Mouse (Mus musculus) right cerebral cortex, adult 2 months (tissue): ENCODE data around the gene Arhgef11.

Experiments used
- DNase-seq, 2 experiments: peaks; one replicate each; pipeline ENCODE4 v3.0.0; 2021 to 2022; ENCODE audit warnings: low spot score in 2 of 2

The Arhgef11 gene

GRCm38 (mm10) chr3:87661291-87661690 is 43.9 kb downstream of the Arhgef11 start:
- no peak for DNase-seq

DNA sequence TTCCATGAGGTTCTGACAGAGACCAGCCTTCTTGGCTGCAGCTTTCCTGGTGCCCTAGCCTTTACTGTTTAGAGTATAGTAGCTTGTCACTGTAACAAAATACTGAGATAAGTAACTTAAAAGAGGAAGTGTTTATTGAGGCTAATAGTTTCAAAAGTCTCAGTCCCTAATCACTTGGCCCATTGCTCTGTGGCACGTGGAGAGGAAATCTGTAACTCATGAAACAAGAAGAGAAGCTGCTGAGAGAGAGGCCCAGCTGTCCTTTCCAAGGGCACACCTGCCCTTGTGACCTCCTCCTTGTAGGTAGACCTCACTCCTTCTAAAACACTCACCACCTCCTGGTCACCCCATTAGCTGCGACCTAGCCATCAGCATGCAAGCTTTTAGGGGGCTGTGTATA is 101.2 kb downstream of the Arhgef11 start:
- no peak for DNase-seq

- DNase-seq, result no peak
These were observed 107.2 kb downstream of the Arhgef11 start for GRCm38 (mm10) chr3:87724556-87724955.

DNA sequence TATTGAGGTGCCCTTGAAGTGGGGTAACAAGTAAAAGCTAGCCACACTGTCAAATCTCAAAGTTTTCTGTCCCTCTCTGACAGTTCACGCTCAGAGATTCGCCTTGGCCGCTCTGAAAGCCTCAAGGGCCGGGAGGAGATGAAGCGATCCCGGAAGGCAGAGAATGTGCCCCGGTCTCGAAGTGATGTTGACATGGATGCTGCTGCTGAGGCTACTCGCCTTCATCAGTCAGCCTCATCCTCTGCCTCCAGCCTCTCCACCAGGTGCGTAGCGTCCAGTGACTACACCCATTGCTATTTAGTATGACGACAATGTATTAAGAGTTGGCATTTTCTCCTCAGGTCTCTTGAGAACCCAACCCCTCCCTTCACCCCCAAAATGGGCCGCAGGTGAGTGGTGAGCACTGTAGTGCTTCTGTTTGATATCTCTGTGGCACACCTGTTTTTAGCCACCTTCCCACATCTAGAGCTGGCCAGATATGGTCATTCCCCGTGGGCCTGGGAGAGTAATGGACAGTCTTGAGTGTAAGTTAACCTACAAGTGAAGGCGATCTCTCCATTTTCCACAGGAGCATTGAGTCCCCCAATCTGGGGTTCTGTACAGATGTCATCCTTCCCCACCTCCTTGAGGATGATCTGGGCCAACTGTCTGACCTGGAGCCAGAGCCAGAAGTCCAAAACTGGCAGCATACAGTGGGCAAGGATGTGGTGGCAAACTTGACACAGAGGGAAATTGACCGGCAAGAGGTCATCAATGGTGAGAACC is 108.2 kb downstream of the Arhgef11 start:
- no peak for DNase-seq

DNA sequence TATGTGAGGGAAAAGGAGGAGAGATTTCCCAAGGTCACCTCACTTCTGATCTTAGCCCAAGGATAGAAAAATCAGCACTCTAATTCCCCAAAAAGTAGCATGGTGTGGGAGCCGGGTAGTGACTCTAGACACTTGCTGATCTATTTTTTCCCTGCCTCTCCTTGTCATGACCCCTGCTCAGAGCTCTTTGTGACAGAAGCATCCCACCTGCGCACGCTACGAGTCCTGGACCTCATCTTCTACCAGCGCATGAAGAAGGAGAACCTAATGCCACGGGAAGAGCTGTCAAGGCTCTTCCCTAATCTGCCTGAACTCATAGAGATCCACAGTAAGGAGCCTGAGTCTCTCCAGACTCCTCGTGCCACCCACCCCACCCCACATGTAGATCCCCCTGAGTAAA is 108.8 kb downstream of the Arhgef11 start:
- no peak for DNase-seq

GRCm38 (mm10) chr3:87728696-87729095 is 111.3 kb downstream of the Arhgef11 start:
- no peak for DNase-seq

GRCm38 (mm10) chr3:87733098-87733497 is 115.7 kb downstream of the Arhgef11 start:
- no peak for DNase-seq

DNA sequence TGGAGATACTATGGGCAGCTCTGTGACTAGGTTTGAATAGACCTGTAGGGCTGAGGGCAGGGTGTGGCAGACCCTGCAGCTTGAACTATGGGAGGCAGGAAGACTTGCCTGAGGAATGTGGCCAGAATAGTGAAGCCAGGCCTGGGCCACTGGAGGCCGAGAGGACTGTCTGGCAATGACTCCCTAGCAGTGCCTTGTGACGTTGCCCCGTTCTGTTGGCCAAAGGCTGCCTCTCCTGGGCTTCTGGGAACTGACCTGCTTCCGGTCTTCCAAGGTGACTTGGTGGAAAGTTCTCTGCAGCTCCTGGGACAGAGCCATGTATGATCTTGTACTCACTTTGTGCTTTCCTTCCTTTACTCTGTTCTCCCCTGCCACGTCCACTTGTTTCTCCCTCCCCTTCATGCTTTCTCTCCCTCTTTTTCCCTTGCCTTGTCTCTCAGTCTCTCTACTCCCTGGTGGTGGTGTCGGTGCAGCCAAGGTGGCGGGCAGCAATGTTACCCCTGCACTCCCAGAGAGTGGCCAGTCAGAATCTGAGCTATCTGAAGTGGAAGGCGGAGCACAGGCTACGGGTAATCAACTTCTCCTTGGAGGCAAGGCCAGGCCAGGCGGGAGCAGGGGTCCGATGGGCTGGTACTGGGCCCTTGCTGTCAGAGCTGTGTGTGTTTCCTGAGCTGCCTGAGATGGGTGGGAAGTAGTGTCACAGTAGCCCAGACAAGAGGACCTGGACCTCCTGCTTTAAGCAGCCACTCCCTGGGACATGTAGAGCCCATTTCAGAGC is 116.8 kb downstream of the Arhgef11 start:
- DNase-seq, result no peak

DNA sequence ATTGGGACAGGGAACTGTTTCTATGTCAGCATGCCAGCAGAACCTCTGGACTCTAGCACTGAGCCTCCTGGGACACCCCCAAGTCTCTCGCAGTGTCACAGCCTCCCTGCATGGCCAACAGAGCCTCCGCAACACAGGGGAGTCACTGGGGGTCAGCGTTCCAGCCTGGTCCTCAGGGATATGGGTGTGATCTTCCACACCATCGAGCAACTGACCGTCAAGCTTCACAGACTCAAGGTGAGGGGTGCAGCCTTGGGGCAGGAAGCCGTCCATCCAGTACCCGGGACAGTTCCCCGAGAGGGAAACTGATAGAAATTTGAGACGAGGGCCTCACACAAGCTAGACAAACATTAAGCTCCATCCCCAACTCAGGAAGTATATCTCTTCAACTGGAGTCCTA is 118.0 kb downstream of the Arhgef11 start:
- no peak for DNase-seq

GRCm38 (mm10) chr3:87738906-87739305 is 121.5 kb downstream of the Arhgef11 start:
- DNase-seq, result no peak

- DNase-seq, result no peak
These were observed 124.7 kb downstream of the Arhgef11 start for GRCm38 (mm10) chr3:87742013-87742412.

DNA sequence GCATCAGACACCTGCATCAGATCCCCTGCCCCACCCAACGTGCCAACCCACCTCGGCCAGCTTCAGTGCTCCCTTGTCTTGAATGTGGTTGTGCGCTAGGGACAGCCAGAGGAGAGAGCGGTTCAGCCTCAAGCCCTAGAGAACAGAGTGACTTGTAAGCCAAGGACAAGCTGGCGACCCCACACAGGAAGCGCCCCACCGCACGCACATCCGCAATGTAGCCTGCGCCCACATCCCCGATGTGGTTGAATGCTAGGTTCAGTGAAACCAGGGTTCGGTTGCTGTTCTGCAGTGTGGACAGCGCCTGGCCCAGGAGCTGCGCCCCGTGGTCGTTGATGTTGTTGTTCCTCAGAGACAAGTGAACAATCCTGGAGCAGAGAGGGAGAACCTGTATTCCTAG is 125.4 kb downstream of the Arhgef11 start:
- no peak for DNase-seq

DNA sequence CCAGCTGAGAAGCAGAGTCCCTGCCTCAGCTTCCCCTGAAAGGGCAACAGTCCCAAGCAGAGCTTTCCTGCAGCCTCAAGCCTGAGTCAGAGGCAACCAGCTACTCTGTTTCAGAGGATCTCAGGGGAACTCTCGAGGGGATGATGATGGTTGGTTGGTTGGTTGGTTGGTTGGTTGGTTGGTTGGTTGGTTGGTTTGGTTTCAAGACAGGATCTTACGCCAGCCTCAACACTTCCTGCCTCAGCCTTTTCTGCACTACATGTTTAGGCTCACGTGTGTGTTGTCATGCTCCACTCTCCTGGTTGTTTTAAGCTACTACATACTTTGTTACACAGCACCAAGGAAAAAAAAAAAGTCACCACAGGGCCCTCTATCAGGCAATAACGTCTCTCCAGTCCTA is 126.6 kb downstream of the Arhgef11 start:
- no peak for DNase-seq

DNA sequence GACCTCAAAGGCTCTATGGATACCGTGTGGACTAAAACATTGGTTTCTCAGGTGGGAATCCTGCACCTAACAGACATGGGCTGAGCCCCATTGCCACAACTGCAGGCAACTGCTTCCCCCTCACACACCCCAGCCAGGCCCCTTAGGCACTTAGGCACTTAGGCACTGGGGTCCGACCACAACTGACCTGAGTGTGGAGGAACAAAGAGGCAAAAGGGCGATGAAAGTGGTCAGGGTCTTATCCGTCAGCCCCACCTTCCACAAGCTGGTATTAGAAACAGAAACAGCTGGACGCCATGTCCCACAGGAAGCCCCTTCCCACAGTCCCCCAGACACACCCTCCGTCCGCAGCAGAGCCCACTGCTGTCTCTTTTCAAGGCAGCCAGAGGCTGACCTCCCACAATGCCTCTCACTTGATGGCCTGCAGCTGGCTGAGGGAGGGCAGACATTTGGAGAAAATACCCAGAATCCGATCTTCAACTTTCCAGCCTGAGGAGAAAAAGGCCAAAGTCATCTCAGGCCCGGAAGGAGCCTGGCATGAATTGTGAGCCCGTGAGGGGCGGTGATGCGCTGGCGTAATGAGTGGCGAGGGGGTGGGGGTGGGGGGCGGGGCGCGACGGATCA is 127.8 kb downstream of the Arhgef11 start:
- DNase-seq, result no peak

DNA sequence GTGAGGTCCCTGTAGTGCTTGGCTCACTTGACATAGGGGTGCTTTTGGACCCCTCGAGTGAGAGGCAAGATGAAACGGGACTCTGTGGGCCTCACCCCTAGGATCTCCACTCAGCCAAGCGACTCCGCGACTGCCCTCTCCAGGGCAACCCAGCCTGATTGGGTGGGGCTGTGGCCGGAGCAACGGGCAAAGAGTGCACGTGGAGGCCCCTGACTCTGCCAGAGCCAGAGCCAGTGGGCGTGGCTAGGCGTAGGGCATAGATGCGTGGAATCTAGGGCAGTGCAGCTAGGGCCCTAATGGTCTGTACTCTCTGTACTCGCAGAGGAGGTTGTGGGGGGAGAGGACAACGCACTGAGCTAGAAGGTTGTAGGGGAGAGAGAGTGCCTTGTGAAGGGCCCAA is 131.1 kb downstream of the Arhgef11 start, which contains the start of gene Lrrc71:
Gene Lrrc71, minus strand, starts transcription at position 195 of the 400 bp plus-strand sequence.
- no peak for DNase-seq

DNA sequence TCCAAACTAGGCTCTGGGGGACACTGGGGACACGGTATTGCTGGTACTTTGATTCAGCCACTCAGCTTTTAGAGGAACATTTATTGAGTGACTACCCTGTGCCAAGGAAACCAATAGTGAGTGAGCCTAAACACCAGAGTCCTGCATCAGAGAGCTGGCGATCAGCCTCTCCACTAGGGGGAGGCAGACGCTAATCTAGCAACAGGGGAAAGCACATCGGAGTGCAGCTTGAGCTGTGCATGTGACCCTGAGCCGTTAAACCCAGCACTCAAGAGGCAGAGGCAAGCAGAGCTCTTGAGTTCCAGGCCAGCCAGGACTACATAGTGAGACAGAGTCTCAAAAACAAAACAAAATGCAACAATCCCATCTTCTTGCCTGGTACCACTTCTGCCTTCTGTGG is 131.7 kb downstream of the Arhgef11 start:
- peak; percentile 67 to 68 for DNase-seq

GRCm38 (mm10) chr3:87749977-87750376 is 132.6 kb downstream of the Arhgef11 start:
- no peak for DNase-seq

DNA sequence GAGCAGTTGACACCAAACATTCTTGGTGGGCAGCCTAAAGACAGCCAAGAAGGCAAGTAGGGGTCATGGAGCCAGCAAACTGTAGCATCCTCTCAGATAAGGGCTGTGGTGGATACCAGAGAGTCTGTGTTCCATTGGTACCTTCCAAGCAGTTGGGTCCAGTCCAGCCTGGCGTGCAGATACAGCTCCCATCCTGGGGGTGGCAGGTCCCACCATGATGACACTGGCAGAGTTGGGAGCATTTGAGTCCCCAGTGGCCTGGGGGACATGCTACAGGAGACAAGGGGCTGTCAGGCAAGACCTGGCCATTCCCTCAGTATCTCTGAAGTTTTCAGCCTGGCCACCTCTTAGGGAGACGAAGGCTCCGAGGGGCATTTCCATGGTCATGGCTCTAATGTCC is 135.2 kb downstream of the Arhgef11 start:
- DNase-seq, result no peak

GRCm38 (mm10) chr3:87753829-87754228 is 136.5 kb downstream of the Arhgef11 start:
- no peak for DNase-seq

DNA sequence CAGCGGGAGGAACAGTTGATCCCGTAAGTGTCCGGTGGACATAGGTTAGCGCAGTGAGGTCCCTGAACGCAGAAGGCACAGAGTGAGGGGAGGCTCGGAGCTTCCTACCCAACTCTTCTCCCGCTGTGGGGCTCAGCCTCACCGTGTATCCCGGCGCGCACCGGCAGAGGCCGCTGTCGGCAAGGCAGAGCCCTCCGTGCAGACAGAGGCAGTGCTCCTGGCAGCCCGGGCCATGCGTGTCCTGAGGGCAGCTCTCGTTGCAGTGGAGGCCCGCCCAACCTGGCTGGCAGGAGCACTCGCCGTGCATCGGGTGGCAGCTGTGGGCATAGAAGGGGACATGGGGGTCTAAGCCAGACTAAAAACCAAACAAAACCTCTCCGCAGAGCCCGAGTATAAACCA is 138.6 kb downstream of the Arhgef11 start:
- peak; percentile 84 to 90 for DNase-seq

DNA sequence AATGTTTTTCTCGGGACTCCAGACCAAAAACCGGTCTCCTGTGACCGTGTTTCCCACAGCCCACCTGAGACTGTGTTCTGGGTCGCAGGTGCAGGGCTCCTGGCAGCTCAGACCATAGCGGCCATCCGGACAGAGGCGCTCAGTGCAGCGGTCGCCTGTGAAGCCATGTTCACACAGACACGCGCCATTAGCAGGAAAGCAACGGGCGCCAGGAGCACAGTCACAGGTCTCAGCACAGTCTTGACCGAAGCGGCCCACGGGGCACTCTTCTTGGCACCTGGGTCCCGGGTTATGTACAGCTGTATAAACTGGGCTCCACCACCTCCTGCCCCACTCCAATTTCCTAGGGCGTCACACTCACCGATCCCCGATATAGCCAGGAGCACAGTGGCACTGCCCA is 139.1 kb downstream of the Arhgef11 start:
- DNase-seq, result no peak

DNA sequence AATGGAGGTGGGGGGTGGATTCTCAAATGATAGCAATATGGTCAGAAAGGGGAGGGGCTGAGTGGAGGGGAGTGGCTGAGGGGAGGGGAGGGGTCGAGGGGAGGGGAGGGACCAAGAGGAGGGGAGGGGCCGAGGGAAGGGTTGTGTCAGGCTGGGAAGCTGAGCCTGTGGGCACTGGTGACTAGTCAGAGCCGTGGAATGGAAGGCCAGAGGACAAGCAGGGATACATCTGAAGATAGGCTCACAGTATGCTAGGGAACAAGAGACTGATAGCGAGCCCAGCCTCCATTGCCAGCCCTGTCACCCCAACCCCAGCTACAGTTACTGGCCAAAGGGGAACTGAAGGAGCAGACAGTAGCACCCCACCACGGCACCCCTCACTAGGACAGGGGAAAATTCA is 141.3 kb downstream of the Arhgef11 start:
- no peak for DNase-seq
